Mouse (Mus musculus) liver, adult 2 months (tissue): ENCODE measurements around the gene Prss32. TPM values are rescaled to one million over a fixed set of nuclear protein-coding genes. Genes with fewer than 3 reads are reported as not detected.
A peak's percentile ranks its signal among the peaks of the same experiment; 100 is the strongest.

Source experiments
- DNase-seq: peaks from one replicate; pipeline ENCODE4 v3.0.0-alpha.2; 2011; ENCODE audit warnings: low read depth, low spot score; ENCODE audit errors: extremely low read depth
- H3K27ac ChIP-seq: fragments of 200-500 bp; replicated peaks from 2 replicates; pipeline ENCODE4 v1.5.1; 2012; ENCODE audit warnings: low read depth, mild to moderate bottlenecking, control low read depth, inconsistent platforms, low read length; ENCODE audit not compliant: insufficient read depth
- H3K27me3 ChIP-seq: fragments of 200-500 bp; 2 replicates; pipeline ENCODE4 v1.6.1; 2012; ENCODE audit warnings: mild to moderate bottlenecking, moderate library complexity, low read length, inconsistent platforms; ENCODE audit not compliant: control insufficient read depth, insufficient read depth
- H3K36me3 ChIP-seq: fragments of 200-500 bp; 2 replicates; pipeline ENCODE4 v1.6.1; 2012; ENCODE audit warnings: low read length, inconsistent platforms; ENCODE audit not compliant: control insufficient read depth, insufficient read depth
- H3K4me1 ChIP-seq: fragments of 200-500 bp; 2 replicates; pipeline ENCODE4 v1.6.1; 2011; ENCODE audit warnings: low read length; ENCODE audit not compliant: control insufficient read depth, insufficient read depth
- H3K4me3 ChIP-seq: fragments of 200-500 bp; 2 replicates; pipeline ENCODE4 v1.5.1; 2011; ENCODE audit warnings: low read depth, mild to moderate bottlenecking, control low read depth, low read length, moderate library complexity; ENCODE audit not compliant: insufficient read depth
- H3K79me2 ChIP-seq: fragments of 200-500 bp; 2 replicates; pipeline ENCODE4 v1.6.1; 2012; ENCODE audit warnings: inconsistent platforms, mild to moderate bottlenecking, low read length, moderate library complexity; ENCODE audit not compliant: control insufficient read depth, insufficient read depth
- H3K9ac ChIP-seq: fragments of 200-500 bp; 2 replicates; pipeline ENCODE4 v1.6.1; 2012; ENCODE audit warnings: low read depth, mild to moderate bottlenecking, control low read depth, inconsistent platforms, low read length
- CTCF ChIP-seq: fragments of 200-500 bp; IDR thresholded peaks from 2 replicates; pipeline ENCODE4 v1.5.1; 2011; ENCODE audit warnings: low read depth, low read length, control low read depth
- POLR2A ChIP-seq: fragments of 200-500 bp; IDR thresholded peaks from 2 replicates; pipeline ENCODE4 v1.6.1; 2011; ENCODE audit warnings: low read length, control low read depth; ENCODE audit not compliant: insufficient read depth; ENCODE audit errors: extremely low read depth
- WGBS: fragments of 180-500 bp; shearing (Covaris S2); methylation state at CpG from one replicate; pipeline ENCODE4 v1.1.7; 2018; 5-methylcytosine and 5-hydroxymethylcytosine counted together
- polyA plus RNA-seq: library from polyadenylated mRNA; depleted of rRNA; stranded (reverse); fragments of >200 nt; gene quantifications from 2 replicates; pipeline ENCODE4 v1.2.3, GENCODE M21; 2012
- total RNA-seq: library from RNA; depleted of rRNA; stranded (reverse); fragments of >200 nt; gene quantifications from 2 replicates; pipeline ENCODE4 v1.2.3, GENCODE M21; 2014

Gene Prss32
- total and polyA plus RNA-seq, 2 experiments = 0.45 TPM; not detected in 1

DNA sequence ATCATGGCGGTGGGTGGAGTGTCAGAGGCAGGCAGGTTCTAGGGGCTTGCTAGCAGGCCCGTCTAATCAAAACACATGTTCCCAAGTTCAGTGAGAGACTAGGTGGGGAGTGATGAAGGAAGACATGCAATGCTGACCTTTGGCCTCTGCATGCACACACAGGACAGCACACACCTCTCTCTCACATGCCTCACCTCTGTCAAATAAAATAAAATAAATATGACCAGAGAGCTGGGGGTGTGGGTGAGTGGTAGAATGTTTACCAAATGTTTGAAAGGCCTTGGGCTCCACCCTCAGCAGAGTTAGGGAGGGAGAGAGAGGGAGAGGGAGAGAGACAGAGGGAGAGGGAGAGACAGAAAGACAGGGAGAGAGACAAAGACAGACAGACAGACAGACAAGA lies 14.3 kb downstream of the Prss32 start:
- no peaks in the 10 kb centered on the region for H3K27me3 ChIP-seq
- H3K9ac ChIP-seq = no peak overlapping the region
- no peaks in the 10 kb centered on the region for H3K4me1 ChIP-seq
- DNase-seq = no peak
- no peak overlapping the region for H3K27ac ChIP-seq
- 76% methylated on average over 2 of the region's 2 CpGs for WGBS
- H3K79me2 ChIP-seq = no peaks in the 10 kb centered on the region
- H3K4me3 ChIP-seq = no peak overlapping the region
- TF ChIP-seq POLR2A (no peak), CTCF (no peak)
- H3K36me3 ChIP-seq = no peaks in the 10 kb centered on the region

DNA sequence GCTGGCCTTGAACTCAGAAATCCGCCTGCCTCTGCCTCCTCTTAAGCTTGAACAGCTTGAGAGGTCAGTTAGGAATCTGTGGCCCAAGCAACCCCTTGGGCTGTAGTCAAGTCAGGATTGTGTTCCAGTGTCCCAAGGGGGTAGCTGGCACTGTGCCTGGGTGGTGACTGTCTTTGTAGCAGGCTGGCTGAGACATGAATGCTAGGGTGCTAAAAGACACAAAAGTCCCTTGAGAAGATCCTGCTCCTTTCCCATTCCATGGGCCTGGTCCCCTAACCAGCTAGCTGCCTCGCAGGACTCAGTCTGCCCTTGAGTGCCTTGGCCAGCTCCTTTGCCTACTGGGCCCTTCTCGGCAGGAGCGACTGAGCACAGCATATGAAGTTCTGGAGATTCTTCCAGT lies 19.3 kb downstream of the Prss32 start:
- no peak for DNase-seq
- no peaks in the 10 kb centered on the region for H3K79me2 ChIP-seq
- H3K4me1 ChIP-seq = no peaks in the 10 kb centered on the region
- 93% methylated on average over 4 of the region's 4 CpGs for WGBS
- TF ChIP-seq POLR2A (no peak), CTCF (no peak)
- no peaks in the 10 kb centered on the region for H3K27me3 ChIP-seq
- no peak overlapping the region for H3K9ac ChIP-seq
- no peak overlapping the region for H3K27ac ChIP-seq
- no peaks in the 10 kb centered on the region for H3K36me3 ChIP-seq
- no peak overlapping the region for H3K4me3 ChIP-seq

GRCm38 (mm10) chr17:23867756-23868155 lies 24.1 kb downstream of the Prss32 start, which contains the start of gene Prss21:
Prss21 (plus strand) TSS chr17:23868056.
- no peak within 1 kb of the TSS for H3K27ac ChIP-seq
- no peaks in the 10 kb centered on the region for H3K36me3 ChIP-seq
- TF ChIP-seq CTCF = no peak
- TF ChIP-seq POLR2A = no peak
- H3K27me3 ChIP-seq = no peaks in the 10 kb centered on the region
- DNase-seq = no peak
- WGBS = 89% methylated on average over 15 of the region's 15 CpGs
- no peaks in the 10 kb centered on the region for H3K4me1 ChIP-seq
- no peak within 1 kb of the TSS for H3K9ac ChIP-seq
- H3K79me2 ChIP-seq = no peaks in the 10 kb centered on the region
- no peak within 1 kb of the TSS for H3K4me3 ChIP-seq

GRCm38 (mm10) chr17:23868513-23868912 lies 24.9 kb downstream of the Prss32 start:
- H3K4me3 ChIP-seq = no peak overlapping the region
- no peaks in the 10 kb centered on the region for H3K27me3 ChIP-seq
- no peaks in the 10 kb centered on the region for H3K4me1 ChIP-seq
- TF ChIP-seq POLR2A (no peak), CTCF (no peak)
- no peaks in the 10 kb centered on the region for H3K79me2 ChIP-seq
- no peak for DNase-seq
- no peak overlapping the region for H3K9ac ChIP-seq
- no peak overlapping the region for H3K27ac ChIP-seq
- H3K36me3 ChIP-seq = no peaks in the 10 kb centered on the region
- WGBS = 85% methylated on average over 11 of the region's 11 CpGs

GRCm38 (mm10) chr17:23873884-23874856 lies 30.5 kb downstream of the Prss32 start:
- no peaks in the 10 kb centered on the region for H3K79me2 ChIP-seq
- 39% methylated on average over 8 of the region's 8 CpGs for WGBS
- no peak overlapping the region for H3K4me3 ChIP-seq
- peak; percentile 48 for DNase-seq
- no peak overlapping the region for H3K9ac ChIP-seq
- no peaks in the 10 kb centered on the region for H3K4me1 ChIP-seq
- TF ChIP-seq POLR2A (no peak), CTCF (peak; percentile 82)
- no peaks in the 10 kb centered on the region for H3K27me3 ChIP-seq
- H3K36me3 ChIP-seq = no peaks in the 10 kb centered on the region
- H3K27ac ChIP-seq = no peak overlapping the region

GRCm38 (mm10) chr17:23876741-23877140 lies 33.1 kb downstream of the Prss32 start:
- no peak for DNase-seq
- H3K79me2 ChIP-seq = no peaks in the 10 kb centered on the region
- H3K4me3 ChIP-seq = no peak overlapping the region
- no peaks in the 10 kb centered on the region for H3K4me1 ChIP-seq
- H3K27ac ChIP-seq = no peak overlapping the region
- H3K9ac ChIP-seq = no peak overlapping the region
- no peaks in the 10 kb centered on the region for H3K36me3 ChIP-seq
- H3K27me3 ChIP-seq = no peaks in the 10 kb centered on the region
- WGBS = 68% methylated on average over 3 of the region's 3 CpGs
- TF ChIP-seq POLR2A = no peak
- TF ChIP-seq CTCF = no peak
